Mouse (Mus musculus): ENCODE results near the gene Susd1. TPM values are rescaled to one million over a fixed set of nuclear protein-coding genes. Genes with fewer than 3 reads are reported as not detected.
"Not testable (repeated sequence)": the region's sequence is repeated elsewhere in the genome, so short reads cannot be mapped to it uniquely, and the experiment has no call there.

Gene Susd1
- polyA plus RNA-seq, 2 experiments = 5.8 to 18.1 TPM

GRCm38 (mm10) chr4:59295127-59295526 is 143.3 kb downstream of the Susd1 start:
- Histone ChIP-seq H3K27ac (no peak overlapping the region), H3K4me3 (ENCODE audit: insufficient read depth in 1 of 2, low read depth in 2 of 2, low read length in 2 of 2) (no peak overlapping the region), H3K36me3 (replicated peaks; ENCODE audit: control insufficient read depth, insufficient read depth, low read depth) (no peaks in the 10 kb centered on the region), H3K9ac (replicated peaks) (no peak overlapping the region), H3K27me3 (ENCODE audit: control insufficient read depth, insufficient read depth, low read length) (no peaks in the 10 kb centered on the region), H3K4me2 (ENCODE audit: low read depth) (no peak overlapping the region), H3K4me1 (replicated peaks; ENCODE audit: control insufficient read depth in 2 of 2, insufficient read depth in 2 of 2, low read length in 1 of 2) (peaks cover 3 to 15% of the 10 kb centered on the region in 2 experiments), H3K9me3 (ENCODE audit: control insufficient read depth, low read length) (no peaks in the 10 kb centered on the region)
- 72% methylated on average over 6 of the region's 6 CpGs for WGBS (ENCODE audit: insufficient replicate concordance)
- ATAC-seq (ENCODE audit: insufficient read depth) (no peak), DNase-seq (ENCODE audit: low read depth in 3 of 3, low spot score in 3 of 3) (no peak)
- TF ChIP-seq CTCF (IDR thresholded peaks at IDR 0.05; ENCODE audit: low read depth) (no peak), EP300 (IDR thresholded peaks at IDR 0.05; ENCODE audit: low read depth) (no peak)

GRCm38 (mm10) chr4:59294661-59295060 is 143.8 kb downstream of the Susd1 start:
- Histone ChIP-seq H3K9me3 (ENCODE audit: control insufficient read depth, low read length) (no peaks in the 10 kb centered on the region), H3K27ac (no peak overlapping the region), H3K36me3 (replicated peaks; ENCODE audit: control insufficient read depth, insufficient read depth, low read depth) (no peaks in the 10 kb centered on the region), H3K4me1 (replicated peaks; ENCODE audit: control insufficient read depth in 2 of 2, insufficient read depth in 2 of 2, low read length in 1 of 2) (peaks cover 3 to 15% of the 10 kb centered on the region in 2 experiments), H3K27me3 (ENCODE audit: control insufficient read depth, insufficient read depth, low read length) (no peaks in the 10 kb centered on the region), H3K4me2 (ENCODE audit: low read depth) (no peak overlapping the region), H3K9ac (replicated peaks) (no peak overlapping the region), H3K4me3 (ENCODE audit: insufficient read depth in 1 of 2, low read depth in 2 of 2, low read length in 2 of 2) (no peak overlapping the region)
- WGBS (ENCODE audit: insufficient replicate concordance) = 41% methylated on average over 3 of the region's 3 CpGs
- ATAC-seq (ENCODE audit: insufficient read depth) = no peak
- no peak for TF ChIP-seq EP300 (IDR thresholded peaks at IDR 0.05; ENCODE audit: low read depth)
- DNase-seq (ENCODE audit: low read depth in 3 of 3, low spot score in 3 of 3) = no peak

- DNase-seq (ENCODE audit: low read depth in 3 of 3, low spot score in 3 of 3) (peak in 2 of 3 experiments; percentile 35 to 38), ATAC-seq (ENCODE audit: insufficient read depth) (peak; percentile 48; the same call in 1 of the 2 replicates)
- peak overlapping the region; percentile 13; the same call in 1 of the 2 replicates for H3K27ac ChIP-seq
- H3K9me3 ChIP-seq (ENCODE audit: control insufficient read depth, low read length) = no peaks in the 10 kb centered on the region
- H3K4me3 ChIP-seq (ENCODE audit: insufficient read depth in 1 of 2, low read depth in 2 of 2, low read length in 2 of 2) = no peak overlapping the region
- no peaks in the 10 kb centered on the region for H3K27me3 ChIP-seq (ENCODE audit: control insufficient read depth, insufficient read depth, low read length)
- WGBS (ENCODE audit: insufficient replicate concordance) = 29% methylated on average over 13 of the region's 13 CpGs
- H3K4me2 ChIP-seq (ENCODE audit: low read depth) = peak overlapping the region; percentile 31
- H3K36me3 ChIP-seq (replicated peaks; ENCODE audit: control insufficient read depth, insufficient read depth, low read depth) = no peaks in the 10 kb centered on the region
- H3K9ac ChIP-seq (replicated peaks) = peak overlapping the region; percentile 9
- peak; percentile 69 for TF ChIP-seq EP300 (IDR thresholded peaks at IDR 0.05; ENCODE audit: low read depth)
- no peak for TF ChIP-seq CTCF (IDR thresholded peaks at IDR 0.05; ENCODE audit: low read depth)
- peaks cover 3 to 15% of the 10 kb centered on the region in 2 experiments for H3K4me1 ChIP-seq (replicated peaks; ENCODE audit: control insufficient read depth in 2 of 2, insufficient read depth in 2 of 2, low read length in 1 of 2)
These were observed 146.3 kb downstream of the Susd1 start for GRCm38 (mm10) chr4:59291914-59292718.

GRCm38 (mm10) chr4:59290972-59291576 is 147.4 kb downstream of the Susd1 start:
- WGBS (ENCODE audit: insufficient replicate concordance) = 45% methylated on average over 6 of the region's 6 CpGs
- Histone ChIP-seq H3K9ac (replicated peaks) (no peak overlapping the region), H3K27me3 (ENCODE audit: control insufficient read depth, insufficient read depth, low read length) (no peaks in the 10 kb centered on the region), H3K36me3 (replicated peaks; ENCODE audit: control insufficient read depth, insufficient read depth, low read depth) (no peaks in the 10 kb centered on the region), H3K4me3 (ENCODE audit: insufficient read depth in 1 of 2, low read depth in 2 of 2, low read length in 2 of 2) (no peak overlapping the region), H3K4me2 (ENCODE audit: low read depth) (no peak overlapping the region), H3K27ac (no peak overlapping the region), H3K9me3 (ENCODE audit: control insufficient read depth, low read length) (no peaks in the 10 kb centered on the region), H3K4me1 (replicated peaks; ENCODE audit: control insufficient read depth in 2 of 2, insufficient read depth in 2 of 2, low read length in 1 of 2) (peaks cover 3 to 15% of the 10 kb centered on the region in 2 experiments)
- no peak for TF ChIP-seq EP300 (IDR thresholded peaks at IDR 0.05; ENCODE audit: low read depth)
- no peak for TF ChIP-seq CTCF (IDR thresholded peaks at IDR 0.05; ENCODE audit: low read depth)
- DNase-seq (ENCODE audit: low read depth in 3 of 3, low spot score in 3 of 3) (no peak), ATAC-seq (ENCODE audit: insufficient read depth) (no peak)

- DNase-seq (ENCODE audit: low read depth in 3 of 3, low spot score in 3 of 3) (no peak), ATAC-seq (ENCODE audit: insufficient read depth) (no peak)
- H3K9me3 ChIP-seq (ENCODE audit: control insufficient read depth, low read length) = no peaks in the 10 kb centered on the region
- no peaks in the 10 kb centered on the region for H3K36me3 ChIP-seq (replicated peaks; ENCODE audit: control insufficient read depth, insufficient read depth, low read depth)
- no peak overlapping the region for H3K9ac ChIP-seq (replicated peaks)
- WGBS (ENCODE audit: insufficient replicate concordance) = 14% methylated on average over 2 of the region's 2 CpGs
- H3K27me3 ChIP-seq (ENCODE audit: control insufficient read depth, insufficient read depth, low read length) = no peaks in the 10 kb centered on the region
- H3K27ac ChIP-seq = no peak overlapping the region
- no peak overlapping the region for H3K4me2 ChIP-seq (ENCODE audit: low read depth)
- TF ChIP-seq EP300 (IDR thresholded peaks at IDR 0.05; ENCODE audit: low read depth) (no peak), CTCF (IDR thresholded peaks at IDR 0.05; ENCODE audit: low read depth) (no peak)
- peaks cover 0 to 20% of the 10 kb centered on the region in 2 experiments for H3K4me1 ChIP-seq (replicated peaks; ENCODE audit: control insufficient read depth in 2 of 2, insufficient read depth in 2 of 2, low read length in 1 of 2)
- H3K4me3 ChIP-seq (ENCODE audit: insufficient read depth in 1 of 2, low read depth in 2 of 2, low read length in 2 of 2) = no peak overlapping the region
These were observed 151.3 kb downstream of the Susd1 start for GRCm38 (mm10) chr4:59287103-59287502.

- DNase-seq (ENCODE audit: low read depth in 3 of 3, low spot score in 3 of 3); H3K9me3 ChIP-seq (ENCODE audit: control insufficient read depth, low read length); H3K27ac ChIP-seq; H3K4me3 ChIP-seq (ENCODE audit: insufficient read depth in 1 of 2, low read depth in 2 of 2, low read length in 2 of 2); ATAC-seq (ENCODE audit: insufficient read depth); H3K9ac ChIP-seq (replicated peaks); H3K4me2 ChIP-seq (ENCODE audit: low read depth); H3K36me3 ChIP-seq (replicated peaks; ENCODE audit: control insufficient read depth, insufficient read depth, low read depth); H3K27me3 ChIP-seq (ENCODE audit: control insufficient read depth, insufficient read depth, low read length): not testable (repeated sequence)
- 71% methylated on average over 6 of the region's 6 CpGs for WGBS (ENCODE audit: insufficient replicate concordance)
- peaks cover 0 to 22% of the 10 kb centered on the region in 2 experiments; a peak in 3 of 4 replicates for H3K4me1 ChIP-seq (replicated peaks; ENCODE audit: control insufficient read depth in 2 of 2, insufficient read depth in 2 of 2, low read length in 1 of 2)
These were observed 152.1 kb downstream of the Susd1 start for GRCm38 (mm10) chr4:59286351-59286750.

Measured in liver, embryonic 14.5 days (tissue).